Mouse (Mus musculus) neutrophil, adult 83 days (primary cell): Measurements from ENCODE around the gene Nos1. TPM values are rescaled to one million over a fixed set of nuclear protein-coding genes. Genes with fewer than 3 reads are reported as not detected.

Experiments used
- total RNA-seq, 2 experiments: library from RNA; stranded (reverse); gene quantifications; one replicate each; pipeline ENCODE4 v1.2.4; 2023

The Nos1 gene
- total RNA-seq = not detected

GRCm38 (mm10) chr5:117780681-117781080 is at the start of gene Nos1:
TSS of gene Nos1 (plus strand) at chr5:117781032.

DNA sequence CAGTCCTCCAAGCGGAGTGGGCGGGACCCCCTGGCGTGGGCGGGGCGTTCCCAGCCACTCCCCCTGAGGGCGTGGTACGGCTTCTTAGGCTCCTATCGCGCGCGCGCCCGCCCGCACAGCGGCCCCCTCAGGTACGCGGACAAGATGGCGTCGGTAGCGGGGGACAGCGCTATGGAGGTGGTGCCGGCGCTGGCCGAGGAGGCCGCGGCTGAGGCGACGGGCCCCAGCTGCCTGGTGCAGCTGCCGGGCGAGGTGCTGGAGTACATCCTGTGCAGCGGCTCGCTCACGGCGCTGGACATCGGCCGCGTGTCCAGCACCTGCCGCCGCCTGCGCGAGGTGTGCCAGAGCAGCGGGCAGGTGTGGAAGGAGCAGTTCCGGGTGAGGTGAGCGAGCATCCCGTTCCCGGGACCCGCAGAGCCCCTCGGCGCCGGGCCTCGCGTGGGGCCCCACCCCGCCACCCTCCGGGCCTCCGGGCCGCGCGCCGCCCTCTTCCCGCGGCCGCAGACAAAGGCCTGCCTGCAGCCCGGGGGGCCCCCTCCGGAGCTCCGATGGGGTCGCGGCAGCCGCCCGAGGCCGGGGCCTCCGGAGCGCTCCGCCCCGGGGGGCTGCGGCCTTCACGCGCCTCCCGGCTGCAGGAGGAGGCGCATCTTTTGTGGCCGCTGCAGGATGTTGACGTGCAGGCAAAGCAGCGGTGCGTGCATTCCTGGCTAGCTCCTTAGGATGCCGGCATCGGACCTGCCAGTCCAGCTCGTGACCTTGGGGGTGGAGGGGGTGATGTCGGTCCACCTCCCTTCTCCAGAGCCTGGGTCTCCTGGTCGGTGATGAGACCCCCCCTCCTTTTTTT is 196.0 kb downstream of the Nos1 start, which contains the start of gene Fbxo21:
TSS of gene Fbxo21 (plus strand) at position 74 of the 844 bp plus-strand sequence.

Other genes starting within 250 kb of the Nos1 start
- gene Fbxo21, start 195.7 kb downstream of the Nos1 start, total RNA-seq = 1 to 10 TPM; 3.7 to 5.3 TPM
- gene Tesc, start 246.7 kb downstream of the Nos1 start, total RNA-seq = 10 to 100 TPM in 1 of 2 experiments, 1 to 10 TPM in 1; 8.7 to 16.3 TPM